Mouse (Mus musculus) hindbrain, postnatal 0 days (tissue): ENCODE measurements at regions not wholly inside any gene's neighbourhood (a gene's known extent, or its start where the extent isn't known, plus 50 kb on each side); places are given as distances from the start of the nearest gene placed in this dataset.

Experiments
- ATAC-seq: fragments of 200-750 bp; cut with Nextera tagmentation; 2 replicates; pipeline ENCODE4 v1.8.0; 2017; ENCODE audit warnings: mild to moderate bottlenecking, moderate TSS enrichment, moderate library complexity
- DNase-seq: peaks from one replicate; pipeline ENCODE4 v3.0.0-alpha.2; 2015; ENCODE audit warnings: low spot score
- H3K27ac ChIP-seq: fragments of 300-500 bp; sonication (generic); 2 replicates; pipeline ENCODE4 v1.5.1; 2014; ENCODE audit warnings: mild to moderate bottlenecking
- H3K27me3 ChIP-seq: fragments of 300-500 bp; sonication (generic); 2 replicates; pipeline ENCODE4 v1.6.1; 2014; ENCODE audit warnings: low read length, mixed read lengths; ENCODE audit not compliant: insufficient read depth
- H3K36me3 ChIP-seq: fragments of 300-500 bp; sonication (generic); 2 replicates; pipeline ENCODE4 v1.6.1; 2014; ENCODE audit warnings: low read length, mixed read lengths; ENCODE audit not compliant: insufficient read depth
- H3K4me1 ChIP-seq: fragments of 300-500 bp; sonication (generic); 2 replicates; pipeline ENCODE4 v1.6.1; 2014; ENCODE audit warnings: antibody characterized with exemption, low read length, mixed read lengths; ENCODE audit not compliant: insufficient read depth
- H3K4me2 ChIP-seq: fragments of 300-500 bp; sonication (generic); 2 replicates; pipeline ENCODE4 v1.6.1; 2014; ENCODE audit warnings: low read depth, mild to moderate bottlenecking, low read length, moderate library complexity, mixed read lengths
- H3K4me3 ChIP-seq: fragments of 300-500 bp; sonication (generic); 2 replicates; pipeline ENCODE4 v1.5.1; 2014; ENCODE audit warnings: low read length
- H3K9ac ChIP-seq: fragments of 300-500 bp; sonication (generic); replicated peaks from 2 replicates; pipeline ENCODE4 v1.6.1; 2014; ENCODE audit warnings: mild to moderate bottlenecking, low read length, moderate library complexity, mixed read lengths
- H3K9me3 ChIP-seq: fragments of 300-500 bp; sonication (generic); 2 replicates; pipeline ENCODE4 v1.6.1; 2016; ENCODE audit warnings: low read length, mixed read lengths
- CTCF ChIP-seq: IDR thresholded peaks from 2 replicates; pipeline ENCODE4 v1.5.1; 2016; ENCODE audit warnings: antibody characterized with exemption, control low read depth, low read depth
- WGBS: fragments of 180-500 bp; shearing (Covaris S2); extraction: QIAGEN DNeasy Blood & Tissue Kit; methylation state at CpG from one replicate; pipeline ENCODE4 v1.1.7; 2014; 5-methylcytosine and 5-hydroxymethylcytosine counted together

GRCm38 (mm10) chr7:36513680-36514079 is 184.2 kb upstream of the Tshz3 start:
- no peak for ATAC-seq
- 87% methylated on average over 3 of the region's 3 CpGs for WGBS
- no peaks in the 10 kb centered on the region for H3K9me3 ChIP-seq

GRCm38 (mm10) chr7:36516094-36516663 is 181.7 kb upstream of the Tshz3 start:
- no peak for DNase-seq
- WGBS = 72% methylated on average over 7 of the region's 7 CpGs
- ATAC-seq = no peak
- H3K9ac ChIP-seq = no peak overlapping the region
- TF ChIP-seq CTCF = 0 out of 2 replicates have a peak, but pooled peaks have one; percentile 15
- H3K9me3 ChIP-seq = no peaks in the 10 kb centered on the region
- H3K27me3 ChIP-seq = no peaks in the 10 kb centered on the region
- H3K4me1 ChIP-seq = no peaks in the 10 kb centered on the region
- H3K36me3 ChIP-seq = no peaks in the 10 kb centered on the region
- H3K4me3 ChIP-seq = no peak overlapping the region
- H3K4me2 ChIP-seq = no peak overlapping the region
- no peak overlapping the region for H3K27ac ChIP-seq

More at GRCm38 (mm10) chr7:36513680-36514079, 184.2 kb upstream of the Tshz3 start:
- Histone ChIP-seq H3K9ac (no peak overlapping the region), H3K27me3 (no peaks in the 10 kb centered on the region), H3K4me3 (no peak overlapping the region), H3K4me1 (no peaks in the 10 kb centered on the region), H3K4me2 (no peak overlapping the region), H3K36me3 (no peaks in the 10 kb centered on the region), H3K27ac (no peak overlapping the region)
- DNase-seq = no peak
- TF ChIP-seq CTCF = no peak

GRCm38 (mm10) chr7:36519027-36519426 is 178.9 kb upstream of the Tshz3 start:
- 79% methylated on average over 4 of the region's 4 CpGs for WGBS
- Histone ChIP-seq H3K36me3 (no peaks in the 10 kb centered on the region), H3K4me3 (no peak overlapping the region), H3K9ac (no peak overlapping the region), H3K4me2 (no peak overlapping the region), H3K27me3 (no peaks in the 10 kb centered on the region), H3K27ac (no peak overlapping the region), H3K4me1 (no peaks in the 10 kb centered on the region), H3K9me3 (no peaks in the 10 kb centered on the region)
- TF ChIP-seq CTCF = no peak
- no peak for ATAC-seq
- no peak for DNase-seq

- no peak for TF ChIP-seq CTCF
- no peak overlapping the region for H3K4me2 ChIP-seq
- H3K4me1 ChIP-seq = no peaks in the 10 kb centered on the region
- no peak overlapping the region for H3K9ac ChIP-seq
- ATAC-seq (no peak), DNase-seq (no peak)
- no peaks in the 10 kb centered on the region for H3K27me3 ChIP-seq
- no peaks in the 10 kb centered on the region for H3K9me3 ChIP-seq
- H3K27ac ChIP-seq = no peak overlapping the region
- no peak overlapping the region for H3K4me3 ChIP-seq
- WGBS = 74% methylated on average over 5 of the region's 5 CpGs
- H3K36me3 ChIP-seq = no peaks in the 10 kb centered on the region
Measured at GRCm38 (mm10) chr7:36522960-36523359, 175.0 kb upstream of the Tshz3 start.

GRCm38 (mm10) chr7:36526148-36526547 is 171.8 kb upstream of the Tshz3 start:
- Histone ChIP-seq H3K27me3 (no peaks in the 10 kb centered on the region), H3K4me2 (no peak overlapping the region), H3K9ac (no peak overlapping the region), H3K36me3 (no peaks in the 10 kb centered on the region), H3K27ac (no peak overlapping the region), H3K4me3 (no peak overlapping the region), H3K4me1 (no peaks in the 10 kb centered on the region), H3K9me3 (no peaks in the 10 kb centered on the region)
- DNase-seq (no peak), ATAC-seq (no peak)
- no peak for TF ChIP-seq CTCF
- WGBS = 51% methylated on average over 7 of the region's 7 CpGs

- H3K27me3 ChIP-seq = no peaks in the 10 kb centered on the region
- no peaks in the 10 kb centered on the region for H3K9me3 ChIP-seq
- 61% methylated on average over 3 of the region's 3 CpGs for WGBS
- H3K4me3 ChIP-seq = no peak overlapping the region
- TF ChIP-seq CTCF = no peak
- H3K9ac ChIP-seq = no peak overlapping the region
- H3K4me2 ChIP-seq = no peak overlapping the region
- ATAC-seq (no peak), DNase-seq (no peak)
- no peaks in the 10 kb centered on the region for H3K4me1 ChIP-seq
- H3K27ac ChIP-seq = no peak overlapping the region
- no peaks in the 10 kb centered on the region for H3K36me3 ChIP-seq
Measured at GRCm38 (mm10) chr7:36526692-36527091, 171.2 kb upstream of the Tshz3 start.

- Histone ChIP-seq H3K9ac (no peak overlapping the region), H3K4me2 (no peak overlapping the region), H3K27me3 (no peaks in the 10 kb centered on the region), H3K9me3 (no peaks in the 10 kb centered on the region), H3K36me3 (no peaks in the 10 kb centered on the region), H3K4me3 (no peak overlapping the region), H3K4me1 (no peaks in the 10 kb centered on the region), H3K27ac (no peak overlapping the region)
- TF ChIP-seq CTCF = no peak
- 71% methylated on average over 15 of the region's 15 CpGs for WGBS
- ATAC-seq = no peak
- no peak for DNase-seq
Measured at GRCm38 (mm10) chr7:36529504-36530065, 168.3 kb upstream of the Tshz3 start.
